Mouse (Mus musculus) kidney, embryonic 16.5 days (tissue): ENCODE measurements around the gene Nudt1. TPM values are rescaled to one million over a fixed set of nuclear protein-coding genes. Genes with fewer than 3 reads are reported as not detected.

Experiments
- ATAC-seq: fragments of 200-750 bp; cut with Nextera tagmentation; 2 replicates; pipeline ENCODE4 v1.8.0; 2017; ENCODE audit warnings: moderate TSS enrichment; ENCODE audit not compliant: low FRiP score, low TSS enrichment
- H3K27ac ChIP-seq: fragments of 300-500 bp; sonication (generic); 2 replicates; pipeline ENCODE4 v1.5.1; 2014; ENCODE audit warnings: low read length
- H3K27me3 ChIP-seq: fragments of 300-500 bp; sonication (generic); 2 replicates; pipeline ENCODE4 v1.6.1; 2014; ENCODE audit warnings: low read length, control low read depth, mixed read lengths; ENCODE audit not compliant: insufficient read depth
- H3K36me3 ChIP-seq: fragments of 300-500 bp; sonication (generic); 2 replicates; pipeline ENCODE4 v1.6.1; 2014; ENCODE audit warnings: low read length, control low read depth, mixed read lengths; ENCODE audit not compliant: insufficient read depth
- H3K4me1 ChIP-seq: fragments of 300-500 bp; sonication (generic); 2 replicates; pipeline ENCODE4 v1.6.1; 2014; ENCODE audit warnings: low read length, control low read depth, mixed read lengths; ENCODE audit not compliant: insufficient read depth
- H3K4me2 ChIP-seq: fragments of 300-500 bp; sonication (generic); replicated peaks from 2 replicates; pipeline ENCODE4 v1.6.1; 2014; ENCODE audit warnings: low read depth, low read length
- H3K4me3 ChIP-seq: fragments of 300-500 bp; sonication (generic); 2 replicates; pipeline ENCODE4 v1.5.1; 2014; ENCODE audit warnings: mild to moderate bottlenecking, low read length
- H3K9ac ChIP-seq: fragments of 300-500 bp; sonication (generic); replicated peaks from 2 replicates; pipeline ENCODE4 v1.6.1; 2014; ENCODE audit warnings: low read length
- H3K9me3 ChIP-seq: fragments of 300-500 bp; sonication (generic); 2 replicates; pipeline ENCODE4 v1.6.1; 2016; ENCODE audit warnings: low read length, control low read depth
- WGBS: fragments of 180-500 bp; shearing (Covaris S2); extraction: QIAGEN DNeasy Blood & Tissue Kit; methylation state at CpG from one replicate; pipeline ENCODE4 v1.1.7; 2014; 5-methylcytosine and 5-hydroxymethylcytosine counted together
- polyA plus RNA-seq: library from polyadenylated mRNA; unstranded; fragments of >200 nt; fragmentation: Nextera tagmentation; extraction: Ambion mirVana; gene quantifications from 2 replicates; pipeline ENCODE4 v1.2.1, GENCODE M21; 2015

Gene Nudt1
- polyA plus RNA-seq, 1 experiment from 2014 or later, result 55.2 TPM

- no peak overlapping the region for H3K9ac ChIP-seq
- no peak; the same call in 1 of the 2 replicates for ATAC-seq
- H3K4me3 ChIP-seq, result no peak overlapping the region
- no peak overlapping the region for H3K4me2 ChIP-seq
- peaks cover 19% of the 10 kb centered on the region for H3K4me1 ChIP-seq
- 0 out of 2 replicates have a peak overlapping the region, but pooled peaks have one; percentile 18 for H3K27ac ChIP-seq
- WGBS, result 94% methylated on average over 4 of the region's 4 CpGs
- H3K36me3 ChIP-seq, result no peaks in the 10 kb centered on the region
- H3K9me3 ChIP-seq, result no peaks in the 10 kb centered on the region
- H3K27me3 ChIP-seq, result no peaks in the 10 kb centered on the region
These were observed 53.9 kb downstream of the Nudt1 start for GRCm38 (mm10) chr5:140375249-140375829.

DNA sequence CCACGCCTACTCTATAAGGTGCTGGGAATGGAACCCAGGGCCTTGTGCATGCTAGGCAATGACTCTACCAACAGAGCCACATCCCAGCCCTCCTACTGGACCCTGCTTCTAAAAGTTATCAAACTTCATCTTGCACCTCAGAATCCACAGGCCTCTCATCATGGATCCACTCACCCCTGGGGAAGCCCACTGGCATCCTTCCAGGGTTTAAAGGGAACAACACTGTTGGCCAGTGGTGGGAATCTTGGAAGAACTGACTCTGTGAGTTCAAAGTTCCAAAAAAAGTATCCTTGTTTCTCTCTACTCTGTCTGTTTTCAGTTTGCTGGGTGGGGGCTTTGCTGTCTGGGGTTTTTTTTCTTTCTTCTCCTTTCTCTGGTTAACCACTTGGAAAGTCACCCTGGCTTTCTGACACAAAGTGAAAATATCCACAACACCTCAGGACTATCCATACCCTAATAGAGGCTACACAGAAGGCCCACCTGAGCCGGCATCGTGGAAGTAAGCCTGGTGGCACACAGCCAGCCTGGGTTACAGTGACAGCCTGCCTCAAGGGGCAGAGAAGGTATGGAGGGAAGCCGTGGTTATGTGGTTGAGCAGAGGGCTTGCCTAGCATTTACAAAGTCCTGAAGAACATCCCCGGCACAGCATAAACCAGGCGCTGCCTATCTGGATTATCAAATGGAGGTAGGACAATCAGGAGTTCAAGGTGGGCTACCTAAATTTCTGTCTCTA is 56.8 kb downstream of the Nudt1 start:
- 93% methylated on average over 6 of the region's 6 CpGs for WGBS
- Histone ChIP-seq H3K27me3 (no peaks in the 10 kb centered on the region), H3K36me3 (no peaks in the 10 kb centered on the region), H3K4me1 (peaks cover 25% of the 10 kb centered on the region), H3K9me3 (no peaks in the 10 kb centered on the region), H3K4me3 (no peak overlapping the region), H3K27ac (no peak overlapping the region), H3K4me2 (no peak overlapping the region), H3K9ac (no peak overlapping the region)
- no peak for ATAC-seq

GRCm38 (mm10) chr5:140379299-140379698 is 57.8 kb downstream of the Nudt1 start:
- Histone ChIP-seq H3K9ac (no peak overlapping the region), H3K9me3 (no peaks in the 10 kb centered on the region), H3K4me3 (no peak overlapping the region), H3K27ac (peak overlapping the region; percentile 38; the same call in 1 of the 2 replicates), H3K4me2 (no peak overlapping the region), H3K36me3 (no peaks in the 10 kb centered on the region), H3K4me1 (peaks cover 26% of the 10 kb centered on the region), H3K27me3 (no peaks in the 10 kb centered on the region)
- WGBS, result 71% methylated on average over 6 of the region's 6 CpGs
- no peak for ATAC-seq

DNA sequence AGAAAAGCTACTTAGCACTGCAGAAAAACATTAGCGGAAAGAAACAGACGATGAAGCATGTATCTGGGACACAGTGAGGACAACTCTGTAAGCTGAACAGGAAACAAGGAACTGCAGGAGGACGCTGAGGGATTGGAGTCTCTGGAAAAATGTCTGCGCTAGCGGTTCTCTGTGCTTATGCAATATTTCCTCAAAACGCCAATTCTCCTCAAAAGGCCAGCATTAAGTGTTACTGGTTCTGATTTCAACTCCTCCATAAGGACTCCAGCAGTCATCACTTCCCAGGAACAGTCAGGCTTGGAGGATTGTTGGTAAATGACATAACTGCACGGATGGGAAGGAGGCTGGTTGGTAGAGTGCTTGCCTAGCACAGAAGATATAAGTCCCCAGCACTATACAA is 59.7 kb downstream of the Nudt1 start:
- no peak for ATAC-seq
- Histone ChIP-seq H3K4me3 (no peak overlapping the region), H3K4me1 (peaks cover 28% of the 10 kb centered on the region), H3K27me3 (no peaks in the 10 kb centered on the region), H3K27ac (no peak overlapping the region), H3K9me3 (no peaks in the 10 kb centered on the region), H3K36me3 (no peaks in the 10 kb centered on the region), H3K4me2 (no peak overlapping the region), H3K9ac (no peak overlapping the region)
- WGBS, result 85% methylated on average over 7 of the region's 7 CpGs

DNA sequence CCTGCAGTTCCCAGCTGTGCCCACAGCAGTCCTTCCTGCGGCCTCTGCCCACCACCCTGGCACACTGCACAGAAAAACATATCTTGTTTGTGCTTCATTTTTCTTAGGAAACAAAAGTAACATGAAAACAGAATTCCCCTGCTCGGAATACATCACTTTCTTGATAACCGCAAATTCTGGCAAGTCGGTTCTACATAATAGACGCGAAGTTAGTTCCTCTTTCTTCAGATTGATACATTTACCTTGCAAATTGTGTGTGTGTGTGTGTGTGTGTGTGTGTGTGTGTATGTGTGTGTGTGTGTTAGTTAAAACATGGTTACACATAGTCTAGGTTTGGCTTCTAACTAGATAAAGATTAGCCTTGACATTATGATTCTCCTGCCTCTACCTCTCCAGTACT is 61.2 kb downstream of the Nudt1 start:
- Histone ChIP-seq H3K4me2 (no peak overlapping the region), H3K9ac (no peak overlapping the region), H3K4me1 (peaks cover 40% of the 10 kb centered on the region), H3K36me3 (no peaks in the 10 kb centered on the region), H3K27me3 (no peaks in the 10 kb centered on the region), H3K9me3 (no peaks in the 10 kb centered on the region), H3K27ac (no peak overlapping the region), H3K4me3 (no peak overlapping the region)
- no peak for ATAC-seq
- 92% methylated on average over 6 of the region's 6 CpGs for WGBS

DNA sequence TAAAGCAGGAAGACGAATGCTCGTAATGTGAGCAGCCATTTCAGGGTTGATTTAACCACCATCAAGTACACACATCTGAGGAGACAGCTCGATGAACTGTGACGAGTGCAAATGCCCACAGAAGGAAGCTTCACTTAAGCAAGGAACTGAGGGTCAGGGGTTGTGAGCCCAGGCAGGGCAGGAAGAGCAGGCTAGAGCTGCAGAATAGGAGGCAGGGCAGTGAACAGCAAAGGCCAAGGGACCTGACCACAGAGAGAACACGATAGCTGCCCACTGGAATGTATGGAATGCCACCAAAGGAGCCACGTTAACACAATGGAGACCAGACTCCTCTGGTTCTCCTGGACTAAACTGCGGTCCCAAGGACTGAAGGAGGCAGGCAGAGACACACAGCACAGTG is 62.1 kb downstream of the Nudt1 start:
- 13% methylated on average over 7 of the region's 7 CpGs for WGBS
- Histone ChIP-seq H3K27ac (peak overlapping the region; percentile 88), H3K4me1 (peaks cover 47% of the 10 kb centered on the region), H3K4me2 (peak overlapping the region; percentile 21), H3K36me3 (no peaks in the 10 kb centered on the region), H3K9ac (peak overlapping the region; percentile 10; the same call in 1 of the 2 replicates), H3K9me3 (no peaks in the 10 kb centered on the region), H3K4me3 (no peak overlapping the region), H3K27me3 (no peaks in the 10 kb centered on the region)
- ATAC-seq, result peak; percentile 91

DNA sequence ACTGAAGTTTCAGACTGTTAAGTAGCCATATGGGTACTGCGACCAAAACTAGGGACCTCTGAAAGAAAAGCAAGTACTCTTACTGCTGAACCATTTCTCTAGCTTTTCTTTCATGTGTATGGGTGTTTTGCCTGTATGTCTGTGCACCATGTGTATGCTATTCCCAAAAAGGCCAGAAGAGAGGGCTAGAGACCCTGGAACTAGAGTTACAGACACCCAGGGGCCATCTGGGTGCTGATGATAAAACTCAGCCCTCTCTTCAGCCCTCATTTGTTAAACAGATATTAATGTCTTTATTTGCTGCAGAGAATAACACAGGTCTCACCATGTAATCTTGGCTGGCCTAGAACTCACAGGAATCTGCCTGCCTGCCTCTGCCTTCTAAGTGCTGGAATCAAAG is 63.0 kb downstream of the Nudt1 start:
- H3K27ac ChIP-seq, result peak overlapping the region; percentile 88; the same call in 1 of the 2 replicates
- no peaks in the 10 kb centered on the region for H3K9me3 ChIP-seq
- H3K27me3 ChIP-seq, result no peaks in the 10 kb centered on the region
- no peak overlapping the region for H3K4me2 ChIP-seq
- H3K36me3 ChIP-seq, result no peaks in the 10 kb centered on the region
- ATAC-seq, result no peak
- H3K4me1 ChIP-seq, result peaks cover 43% of the 10 kb centered on the region
- 86% methylated on average over 1 of the region's 1 CpGs for WGBS
- H3K9ac ChIP-seq, result no peak overlapping the region
- no peak overlapping the region for H3K4me3 ChIP-seq

- H3K27ac ChIP-seq, result no peak overlapping the region
- 56% methylated on average over 7 of the region's 7 CpGs for WGBS
- no peaks in the 10 kb centered on the region for H3K9me3 ChIP-seq
- no peaks in the 10 kb centered on the region for H3K27me3 ChIP-seq
- no peak for ATAC-seq
- H3K36me3 ChIP-seq, result no peaks in the 10 kb centered on the region
- peak overlapping the region; percentile 79 for H3K4me2 ChIP-seq
- H3K4me1 ChIP-seq, result peaks cover 38% of the 10 kb centered on the region
- H3K9ac ChIP-seq, result no peak overlapping the region
- no peak overlapping the region for H3K4me3 ChIP-seq
These were observed 65.8 kb downstream of the Nudt1 start for GRCm38 (mm10) chr5:140387236-140387635.
